Mouse (Mus musculus): ENCODE data around the gene Mboat2. TPM values are rescaled to one million over a fixed set of nuclear protein-coding genes. Genes with fewer than 3 reads are reported as not detected.
A peak's percentile ranks its signal among the peaks of the same experiment; 100 is the strongest.

The Mboat2 gene
- polyA plus RNA-seq, 1 experiment from 2014 or later = 49.9 TPM

DNA sequence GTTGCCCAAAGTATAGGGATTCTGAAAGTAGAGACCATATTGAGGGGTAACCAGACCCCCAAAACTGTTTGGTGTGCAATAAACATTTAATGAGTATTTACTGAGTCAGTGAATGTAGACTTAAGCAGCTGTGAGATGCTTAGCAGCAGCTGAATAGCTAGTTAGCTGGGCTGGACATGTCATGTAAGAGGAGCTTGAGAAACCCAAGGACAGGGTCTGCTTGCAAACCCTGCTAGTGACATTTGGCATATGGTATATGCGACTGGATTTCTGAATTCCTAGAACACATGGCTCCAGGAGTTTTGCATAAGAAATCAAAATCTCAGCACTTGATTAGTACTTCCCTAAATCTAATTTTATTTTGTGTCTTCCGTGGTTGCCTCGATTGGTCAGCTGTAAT lies 52.6 kb downstream of the Mboat2 start:
- Histone ChIP-seq H3K9ac (no peak overlapping the region), H3K4me2 (no peak overlapping the region), H3K9me3 (no peaks in the 10 kb centered on the region), H3K4me1 (peaks cover 10% of the 10 kb centered on the region; the same call in 1 of the 2 replicates), H3K27ac (no peak overlapping the region), H3K36me3 (peaks cover 30% of the 10 kb centered on the region), H3K27me3 (no peaks in the 10 kb centered on the region), H3K4me3 (no peak overlapping the region)
- 92% methylated on average over 3 of the region's 3 CpGs for WGBS
- ATAC-seq (ENCODE audit: insufficient number of reproducible peaks, insufficient read depth, low FRiP score, low TSS enrichment, low read depth) = no peak

- Histone ChIP-seq H3K27ac (no peak overlapping the region), H3K27me3 (no peaks in the 10 kb centered on the region), H3K9ac (no peak overlapping the region), H3K4me3 (no peak overlapping the region), H3K9me3 (no peaks in the 10 kb centered on the region), H3K36me3 (peaks cover 55% of the 10 kb centered on the region), H3K4me1 (no peaks in the 10 kb centered on the region), H3K4me2 (no peak overlapping the region)
- no peak for ATAC-seq (ENCODE audit: insufficient number of reproducible peaks, insufficient read depth, low FRiP score, low TSS enrichment, low read depth)
Measured at GRCm38 (mm10) chr12:24886800-24887199, 56.1 kb downstream of the Mboat2 start.

DNA sequence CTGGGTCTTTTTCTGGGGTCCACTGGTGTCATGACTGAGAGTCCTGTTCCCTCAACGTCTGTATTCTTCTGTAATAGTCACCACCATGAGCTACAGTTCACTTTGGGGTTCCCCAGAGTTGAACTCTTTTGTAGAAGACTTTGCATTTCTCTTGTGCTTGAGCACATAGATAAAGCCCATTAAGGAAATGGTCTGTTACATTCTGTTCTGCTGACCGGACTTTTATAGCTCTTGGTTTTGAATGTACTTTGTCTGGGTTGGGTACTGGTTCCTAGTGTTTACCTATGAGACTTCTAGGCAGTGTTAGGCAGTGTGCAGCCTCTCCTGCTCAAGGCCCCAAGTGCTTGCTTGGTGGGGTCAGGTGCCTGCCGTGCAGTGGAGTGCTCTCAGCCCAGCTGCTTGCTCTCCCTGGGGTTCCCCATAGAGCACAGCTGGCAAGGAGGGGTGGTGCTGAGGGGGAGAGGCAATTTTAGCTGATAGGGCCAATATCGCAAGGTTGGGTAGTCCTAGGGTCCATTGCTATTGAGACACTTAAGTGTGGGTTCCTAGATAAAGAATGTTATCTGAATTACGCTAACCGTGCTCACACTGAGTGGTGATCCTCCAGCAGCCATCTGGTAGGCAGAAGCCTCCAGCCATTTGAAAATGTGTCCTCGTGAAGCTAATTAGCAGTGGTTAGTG lies 58.8 kb downstream of the Mboat2 start:
- 82% methylated on average over 7 of the region's 7 CpGs for WGBS
- Histone ChIP-seq H3K9ac (no peak overlapping the region), H3K27me3 (no peaks in the 10 kb centered on the region), H3K36me3 (peaks cover 44% of the 10 kb centered on the region), H3K9me3 (no peaks in the 10 kb centered on the region), H3K4me1 (peaks cover 9% of the 10 kb centered on the region), H3K4me2 (no peak overlapping the region), H3K4me3 (no peak overlapping the region), H3K27ac (no peak overlapping the region)
- ATAC-seq (ENCODE audit: insufficient number of reproducible peaks, insufficient read depth, low FRiP score, low TSS enrichment, low read depth) = no peak

DNA sequence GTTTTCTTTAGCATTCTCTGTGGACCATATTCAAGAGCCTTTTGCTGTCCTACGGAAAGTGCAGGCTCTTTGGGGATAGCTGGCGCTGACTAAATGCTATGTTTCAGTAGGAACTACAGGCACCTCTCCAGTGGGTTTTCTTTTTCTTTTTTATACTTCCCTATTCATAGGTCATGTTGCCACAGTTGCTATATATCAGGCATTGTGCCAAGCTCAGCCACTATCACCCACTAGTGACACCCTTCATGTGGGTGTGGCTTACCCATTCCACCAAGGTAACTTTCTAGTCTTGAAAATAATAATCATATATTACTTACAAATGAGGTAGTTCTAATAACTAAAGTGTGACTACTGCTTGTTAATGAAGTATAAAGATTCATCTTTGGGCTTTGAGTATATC lies 59.5 kb downstream of the Mboat2 start:
- H3K9me3 ChIP-seq = no peaks in the 10 kb centered on the region
- no peak overlapping the region for H3K9ac ChIP-seq
- WGBS = 89% methylated on average over 2 of the region's 2 CpGs
- no peaks in the 10 kb centered on the region for H3K27me3 ChIP-seq
- no peak for ATAC-seq (ENCODE audit: insufficient number of reproducible peaks, insufficient read depth, low FRiP score, low TSS enrichment, low read depth)
- peaks cover 9% of the 10 kb centered on the region for H3K4me1 ChIP-seq
- H3K4me3 ChIP-seq = no peak overlapping the region
- no peak overlapping the region for H3K27ac ChIP-seq
- H3K36me3 ChIP-seq = peaks cover 41% of the 10 kb centered on the region
- no peak overlapping the region for H3K4me2 ChIP-seq

GRCm38 (mm10) chr12:24890684-24891459 lies 60.2 kb downstream of the Mboat2 start:
- 83% methylated on average over 8 of the region's 8 CpGs for WGBS
- H3K36me3 ChIP-seq = peaks cover 37% of the 10 kb centered on the region

GRCm38 (mm10) chr12:24892536-24892935 lies 61.9 kb downstream of the Mboat2 start:
- H3K4me1 ChIP-seq = peaks cover 9% of the 10 kb centered on the region
- no peak overlapping the region for H3K27ac ChIP-seq
- no peaks in the 10 kb centered on the region for H3K9me3 ChIP-seq
- H3K4me3 ChIP-seq = no peak overlapping the region
- H3K9ac ChIP-seq = no peak overlapping the region
- WGBS = 85% methylated on average over 4 of the region's 4 CpGs
- H3K36me3 ChIP-seq = peaks cover 44% of the 10 kb centered on the region
- ATAC-seq (ENCODE audit: insufficient number of reproducible peaks, insufficient read depth, low FRiP score, low TSS enrichment, low read depth) = no peak
- H3K27me3 ChIP-seq = no peaks in the 10 kb centered on the region
- H3K4me2 ChIP-seq = no peak overlapping the region

More at GRCm38 (mm10) chr12:24890684-24891459, 60.2 kb downstream of the Mboat2 start:
- no peak overlapping the region for H3K4me2 ChIP-seq
- H3K27me3 ChIP-seq = no peaks in the 10 kb centered on the region
- H3K9me3 ChIP-seq = no peaks in the 10 kb centered on the region
- peaks cover 9% of the 10 kb centered on the region for H3K4me1 ChIP-seq
- no peak overlapping the region for H3K4me3 ChIP-seq
- no peak for ATAC-seq (ENCODE audit: insufficient number of reproducible peaks, insufficient read depth, low FRiP score, low TSS enrichment, low read depth)
- no peak overlapping the region for H3K9ac ChIP-seq
- no peak overlapping the region for H3K27ac ChIP-seq

DNA sequence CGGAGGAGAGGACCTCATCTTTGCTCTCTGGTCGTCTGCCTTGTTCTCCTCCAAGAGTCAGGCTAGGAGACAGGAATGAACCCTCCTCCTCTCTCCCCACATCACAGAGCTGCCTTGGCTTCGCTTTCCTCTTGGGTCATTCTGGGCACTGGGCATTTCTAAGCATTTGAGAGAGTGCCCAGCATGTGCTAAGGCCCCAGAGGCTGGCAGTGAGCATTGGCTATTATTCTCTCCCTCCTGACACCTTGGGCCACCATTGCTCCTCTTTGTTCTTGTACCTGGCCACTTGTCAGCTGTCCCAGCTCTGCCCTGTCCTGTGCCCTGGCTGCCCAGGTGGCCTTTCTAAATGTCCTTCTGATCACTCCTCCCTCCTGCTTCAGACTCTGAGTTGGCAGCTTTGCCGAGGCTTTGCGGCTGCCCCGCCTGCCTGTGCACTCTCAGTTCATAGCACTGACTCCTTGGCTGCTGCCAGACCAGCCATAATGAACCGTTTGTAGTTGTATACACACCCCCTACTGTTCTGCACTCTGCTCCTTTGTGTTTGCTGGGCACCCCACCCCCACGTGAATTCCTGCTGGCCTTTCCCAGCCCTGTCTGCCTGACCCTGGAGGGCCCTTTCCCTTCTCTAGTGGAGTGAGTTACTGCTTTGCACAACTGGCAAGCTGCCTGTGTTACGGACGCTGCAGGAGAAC lies 63.2 kb downstream of the Mboat2 start:
- no peak overlapping the region for H3K4me3 ChIP-seq
- 0 out of 2 replicates have a peak overlapping the region, but pooled peaks have one; percentile 1 for H3K9ac ChIP-seq
- no peaks in the 10 kb centered on the region for H3K9me3 ChIP-seq
- no peaks in the 10 kb centered on the region for H3K27me3 ChIP-seq
- H3K36me3 ChIP-seq = peaks cover 43% of the 10 kb centered on the region
- no peak for ATAC-seq (ENCODE audit: insufficient number of reproducible peaks, insufficient read depth, low FRiP score, low TSS enrichment, low read depth)
- peak overlapping the region; percentile 39; the same call in 1 of the 2 replicates for H3K27ac ChIP-seq
- WGBS = 38% methylated on average over 10 of the region's 10 CpGs
- H3K4me1 ChIP-seq = peaks cover 9% of the 10 kb centered on the region
- H3K4me2 ChIP-seq = no peak overlapping the region

GRCm38 (mm10) chr12:24895352-24895751 lies 64.7 kb downstream of the Mboat2 start:
- no peak overlapping the region for H3K27ac ChIP-seq
- H3K4me1 ChIP-seq = peaks cover 9% of the 10 kb centered on the region
- no peak overlapping the region for H3K4me2 ChIP-seq
- H3K9me3 ChIP-seq = no peaks in the 10 kb centered on the region
- 83% methylated on average over 5 of the region's 5 CpGs for WGBS
- no peak for ATAC-seq (ENCODE audit: insufficient number of reproducible peaks, insufficient read depth, low FRiP score, low TSS enrichment, low read depth)
- no peak overlapping the region for H3K9ac ChIP-seq
- H3K36me3 ChIP-seq = peaks cover 47% of the 10 kb centered on the region
- no peak overlapping the region for H3K4me3 ChIP-seq
- no peaks in the 10 kb centered on the region for H3K27me3 ChIP-seq

- 78% methylated on average over 4 of the region's 4 CpGs for WGBS
- no peak overlapping the region for H3K9ac ChIP-seq
- H3K4me2 ChIP-seq = no peak overlapping the region
- H3K4me1 ChIP-seq = peaks cover 9% of the 10 kb centered on the region
- ATAC-seq (ENCODE audit: insufficient number of reproducible peaks, insufficient read depth, low FRiP score, low TSS enrichment, low read depth) = no peak
- peaks cover 43% of the 10 kb centered on the region for H3K36me3 ChIP-seq
- H3K9me3 ChIP-seq = no peaks in the 10 kb centered on the region
- no peak overlapping the region for H3K4me3 ChIP-seq
- H3K27me3 ChIP-seq = no peaks in the 10 kb centered on the region
- H3K27ac ChIP-seq = no peak overlapping the region
Measured at GRCm38 (mm10) chr12:24897354-24897753, 66.7 kb downstream of the Mboat2 start.

- no peak overlapping the region for H3K27ac ChIP-seq
- peaks cover 9% of the 10 kb centered on the region for H3K4me1 ChIP-seq
- H3K27me3 ChIP-seq = no peaks in the 10 kb centered on the region
- WGBS = 85% methylated on average over 9 of the region's 9 CpGs
- no peak overlapping the region for H3K9ac ChIP-seq
- peaks cover 51% of the 10 kb centered on the region for H3K36me3 ChIP-seq
- no peak overlapping the region for H3K4me2 ChIP-seq
- ATAC-seq (ENCODE audit: insufficient number of reproducible peaks, insufficient read depth, low FRiP score, low TSS enrichment, low read depth) = no peak
- no peak overlapping the region for H3K4me3 ChIP-seq
- no peaks in the 10 kb centered on the region for H3K9me3 ChIP-seq
Measured at GRCm38 (mm10) chr12:24898226-24898625, 67.5 kb downstream of the Mboat2 start.

DNA sequence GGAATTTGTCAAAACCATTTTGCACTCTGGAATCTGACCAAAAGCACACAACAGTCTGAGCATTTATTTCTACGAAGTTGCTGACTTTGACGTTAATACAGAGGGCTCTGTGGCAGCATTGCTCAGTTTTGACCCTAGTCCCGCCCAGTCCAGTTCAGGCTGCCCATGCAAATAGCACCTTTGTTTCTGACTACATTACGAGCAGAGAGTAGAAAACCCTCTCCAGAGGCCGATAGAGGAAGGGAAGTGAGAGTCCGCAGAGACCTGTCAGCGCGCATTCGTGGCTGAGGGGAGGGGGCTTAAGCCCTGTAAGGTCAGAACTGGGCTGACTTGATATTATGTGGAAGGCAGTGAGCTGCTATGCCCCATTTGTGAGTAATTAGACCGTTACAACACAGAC lies 69.0 kb downstream of the Mboat2 start:
- Histone ChIP-seq H3K9ac (no peak overlapping the region), H3K27me3 (no peaks in the 10 kb centered on the region), H3K4me2 (no peak overlapping the region), H3K9me3 (no peaks in the 10 kb centered on the region), H3K4me1 (no peaks in the 10 kb centered on the region), H3K36me3 (peaks cover 54% of the 10 kb centered on the region), H3K4me3 (no peak overlapping the region), H3K27ac (no peak overlapping the region)
- 66% methylated on average over 10 of the region's 10 CpGs for WGBS
- ATAC-seq (ENCODE audit: insufficient number of reproducible peaks, insufficient read depth, low FRiP score, low TSS enrichment, low read depth) = no peak
